Mouse (Mus musculus) CH12.LX (cell line): Measurements from ENCODE around the gene Crx. TPM values are rescaled to one million over a fixed set of nuclear protein-coding genes. Genes with fewer than 3 reads are reported as not detected.

ENCODE experiments used
- DNase-seq: peaks from one replicate; pipeline ENCODE4 v3.0.0-alpha.2; 2013; ENCODE audit errors: extremely low read depth
- H3K27ac ChIP-seq: 2 replicates; pipeline ENCODE4 v1.5.1; 2012; ENCODE audit warnings: low read depth, mild to moderate bottlenecking, control low read depth, moderate library complexity; ENCODE audit not compliant: insufficient read depth
- H3K27me3 ChIP-seq: replicated peaks from 2 replicates; pipeline ENCODE3; 2012; ENCODE audit warnings: inconsistent platforms
- H3K36me3 ChIP-seq, 2 experiments: replicated peaks in 1 of 2; 2 replicates each; pipeline versions ENCODE3 to v1.6.1; 2012; ENCODE audit warnings: inconsistent platforms in 1 of 2, low read length in 1 of 2, mild to moderate bottlenecking in 1 of 2, mixed read lengths in 1 of 2, moderate library complexity in 1 of 2; ENCODE audit not compliant: control insufficient read depth in 1 of 2, insufficient read depth in 1 of 2
- H3K4me1 ChIP-seq, 2 experiments: 2 replicates each; pipeline ENCODE4 v1.6.1; 2012; ENCODE audit warnings: inconsistent platforms in 1 of 2, moderate library complexity in 1 of 2; ENCODE audit not compliant: insufficient read depth in 2 of 2, control insufficient read depth in 1 of 2
- H3K4me2 ChIP-seq: 2 replicates; pipeline ENCODE4 v1.6.1; 2012; ENCODE audit warnings: low read depth, mild to moderate bottlenecking, control low read depth; ENCODE audit not compliant: poor library complexity, insufficient read depth, severe bottlenecking
- H3K4me3 ChIP-seq, 3 experiments: fragments of 150-350 bp in 1 of 3; sonication (generic) in 1 of 3; replicated peaks in 1 of 3; 2 replicates each; pipeline versions ENCODE3 to v1.5.1; 2011 to 2012; ENCODE audit warnings: low read depth in 2 of 3, low read length in 2 of 3, mild to moderate bottlenecking in 2 of 3, moderate library complexity in 2 of 3, control low read depth in 1 of 3, improper control_type of control experiment in 1 of 3, inconsistent platforms in 1 of 3, mixed read lengths in 1 of 3; ENCODE audit not compliant: poor library complexity in 1 of 3
- H3K79me2 ChIP-seq: replicated peaks from 2 replicates; pipeline ENCODE4 v1.6.1; 2012; ENCODE audit warnings: mild to moderate bottlenecking, moderate library complexity; ENCODE audit not compliant: control insufficient read depth, poor library complexity, insufficient read depth, severe bottlenecking; ENCODE audit errors: extremely low read depth
- H3K9ac ChIP-seq: 2 replicates; pipeline ENCODE4 v1.6.1; 2012; ENCODE audit warnings: low read depth, mild to moderate bottlenecking, control low read depth, moderate library complexity; ENCODE audit not compliant: insufficient read depth
- H3K9me3 ChIP-seq: replicated peaks from 2 replicates; pipeline ENCODE3; 2012; ENCODE audit warnings: low read length, inconsistent platforms, mixed read lengths
- BHLHE40 ChIP-seq: IDR thresholded peaks from 2 replicates; pipeline ENCODE4 v1.6.1; 2011; ENCODE audit warnings: mild to moderate bottlenecking, low read depth, low read length, improper control_type of control experiment
- CHD1 ChIP-seq: IDR thresholded peaks from 2 replicates; pipeline ENCODE4 v1.6.1; 2012; ENCODE audit warnings: low read depth, low read length, improper control_type of control experiment, inconsistent platforms
- CHD2 ChIP-seq: IDR thresholded peaks from 2 replicates; pipeline ENCODE4 v1.6.1; 2011; ENCODE audit warnings: low read length, improper control_type of control experiment
- CTCF ChIP-seq, 2 experiments: IDR thresholded peaks in 1 of 2; conservative IDR thresholded peaks in 1 of 2; 2 replicates each; pipeline ENCODE4 v1.5.1; 2011 to 2012; ENCODE audit warnings: low read depth in 2 of 2, low read length in 2 of 2, improper control_type of control experiment in 1 of 2, inconsistent platforms in 1 of 2, mild to moderate bottlenecking in 1 of 2, moderate library complexity in 1 of 2
- E2F4 ChIP-seq: IDR thresholded peaks from 2 replicates; pipeline ENCODE4 v1.6.1; 2011; ENCODE audit warnings: low read depth, low read length, improper control_type of control experiment; ENCODE audit not compliant: insufficient replicate concordance
- ELF1 ChIP-seq: IDR thresholded peaks from 2 replicates; pipeline ENCODE4 v1.6.1; 2014; ENCODE audit warnings: low read depth, mild to moderate bottlenecking, inconsistent platforms, low read length, improper control_type of control experiment
- EP300 ChIP-seq: IDR thresholded peaks from 2 replicates; pipeline ENCODE4 v1.6.1; 2011; ENCODE audit warnings: low read length, improper control_type of control experiment
- ETS1 ChIP-seq: conservative IDR thresholded peaks from 2 replicates; pipeline ENCODE4 v1.6.1; 2012; ENCODE audit warnings: low read depth, mild to moderate bottlenecking, inconsistent platforms, low read length, improper control_type of control experiment, moderate library complexity
- GABPA ChIP-seq: IDR thresholded peaks from 2 replicates; pipeline ENCODE4 v1.6.1; 2012; ENCODE audit warnings: low read depth, low read length, improper control_type of control experiment, inconsistent platforms; ENCODE audit not compliant: insufficient replicate concordance
- HCFC1 ChIP-seq: IDR thresholded peaks from 2 replicates; pipeline ENCODE4 v1.6.1; 2012; ENCODE audit warnings: low read depth, mild to moderate bottlenecking, inconsistent platforms, low read length, improper control_type of control experiment
- IRF4 ChIP-seq: IDR thresholded peaks from 2 replicates; pipeline ENCODE4 v1.6.1; 2014; ENCODE audit warnings: low read depth, mild to moderate bottlenecking, inconsistent platforms, low read length, improper control_type of control experiment
- JUN ChIP-seq: IDR thresholded peaks from 2 replicates; pipeline ENCODE4 v1.6.1; 2011; ENCODE audit warnings: low read depth, mild to moderate bottlenecking, low read length, improper control_type of control experiment, moderate library complexity; ENCODE audit not compliant: insufficient read depth
- JUND ChIP-seq: conservative IDR thresholded peaks from 2 replicates; pipeline ENCODE4 v1.6.1; 2011; ENCODE audit warnings: low read depth, low read length, improper control_type of control experiment
- KAT2A ChIP-seq: IDR thresholded peaks from 2 replicates; pipeline ENCODE4 v1.6.1; 2012; ENCODE audit warnings: low read length, improper control_type of control experiment, inconsistent platforms; ENCODE audit not compliant: insufficient replicate concordance
- MAX ChIP-seq: IDR thresholded peaks from 2 replicates; pipeline ENCODE4 v1.6.1; 2011; ENCODE audit warnings: low read length, improper control_type of control experiment
- MAZ ChIP-seq: IDR thresholded peaks from 2 replicates; pipeline ENCODE4 v1.6.1; 2012; ENCODE audit warnings: low read depth, mild to moderate bottlenecking, inconsistent platforms, low read length, improper control_type of control experiment, moderate library complexity
- MEF2A ChIP-seq: IDR thresholded peaks from 2 replicates; pipeline ENCODE4 v1.6.1; 2014; ENCODE audit warnings: low read depth, mild to moderate bottlenecking, inconsistent platforms, low read length, improper control_type of control experiment, borderline replicate concordance
- MXI1 ChIP-seq: IDR thresholded peaks from 2 replicates; pipeline ENCODE4 v1.6.1; 2011; ENCODE audit warnings: mild to moderate bottlenecking, low read depth, low read length, improper control_type of control experiment
- MYC ChIP-seq: IDR thresholded peaks from 2 replicates; pipeline ENCODE4 v1.6.1; 2011; ENCODE audit warnings: low read depth, mild to moderate bottlenecking, improper control_type of control experiment, low read length
- NELFE ChIP-seq: IDR thresholded peaks from 2 replicates; pipeline ENCODE4 v1.6.1; 2011; ENCODE audit warnings: low read depth, low read length, improper control_type of control experiment
- NRF1 ChIP-seq: IDR thresholded peaks from 2 replicates; pipeline ENCODE4 v1.6.1; 2014; ENCODE audit warnings: low read depth, mild to moderate bottlenecking, inconsistent platforms, low read length, improper control_type of control experiment, moderate library complexity
- PAX5 ChIP-seq: IDR thresholded peaks from 2 replicates; pipeline ENCODE4 v1.6.1; 2012; ENCODE audit warnings: low read length, inconsistent platforms, mixed read lengths
- POLR2AphosphoS2 ChIP-seq: IDR thresholded peaks from 2 replicates; pipeline ENCODE4 v1.6.1; 2011; ENCODE audit warnings: low read depth, low read length, improper control_type of control experiment
- RAD21 ChIP-seq: IDR thresholded peaks from 2 replicates; pipeline ENCODE4 v1.6.1; 2011; ENCODE audit warnings: low read depth, mild to moderate bottlenecking, low read length, improper control_type of control experiment, moderate library complexity
- RCOR1 ChIP-seq: conservative IDR thresholded peaks from 2 replicates; pipeline ENCODE4 v1.6.1; 2012; ENCODE audit warnings: low read depth, mild to moderate bottlenecking, inconsistent platforms, low read length, improper control_type of control experiment
- SIN3A ChIP-seq: IDR thresholded peaks from 2 replicates; pipeline ENCODE4 v1.6.1; 2012; ENCODE audit warnings: low read length, improper control_type of control experiment, inconsistent platforms
- SMC3 ChIP-seq: IDR thresholded peaks from 2 replicates; pipeline ENCODE4 v1.6.1; 2011; ENCODE audit warnings: low read depth, low read length, improper control_type of control experiment
- TBP ChIP-seq: conservative IDR thresholded peaks from 2 replicates; pipeline ENCODE4 v1.6.1; 2011; ENCODE audit warnings: low read depth, low read length, improper control_type of control experiment
- TCF12 ChIP-seq: IDR thresholded peaks from 2 replicates; pipeline ENCODE4 v1.6.1; 2014; ENCODE audit warnings: low read depth, mild to moderate bottlenecking, inconsistent platforms, low read length, improper control_type of control experiment
- USF1 ChIP-seq: IDR thresholded peaks from 2 replicates; pipeline ENCODE4 v1.6.1; 2014; ENCODE audit warnings: low read depth, mild to moderate bottlenecking, inconsistent platforms, low read length, improper control_type of control experiment
- USF2 ChIP-seq: conservative IDR thresholded peaks from 2 replicates; pipeline ENCODE4 v1.6.1; 2011; ENCODE audit warnings: low read depth, low read length, improper control_type of control experiment
- ZC3H11A ChIP-seq: IDR thresholded peaks from 2 replicates; pipeline ENCODE4 v1.6.1; 2012; ENCODE audit warnings: low read depth, mild to moderate bottlenecking, inconsistent platforms, low read length, improper control_type of control experiment
- ZKSCAN1 ChIP-seq: IDR thresholded peaks from 2 replicates; pipeline ENCODE4 v1.6.1; 2012; ENCODE audit warnings: low read depth, inconsistent platforms, low read length, improper control_type of control experiment, borderline replicate concordance
- ZNF384 ChIP-seq: IDR thresholded peaks from 2 replicates; pipeline ENCODE4 v1.6.1; 2012; ENCODE audit warnings: low read depth, low read length, improper control_type of control experiment, inconsistent platforms
- dilution Hi-C: fragments of 300-500 bp; cut with MboI; formaldehyde crosslinking; loops from 2 replicates; pipeline ENCODE4 v1.14.3; 2020; ENCODE audit warnings: low sequenced_read_pairs; ENCODE audit not compliant: extremely low pct_unique_long_range_greater_than_20kb, extremely low pct_ligation_motif_present
- in situ Hi-C: fragments of 300-500 bp; cut with MboI; formaldehyde crosslinking; loops from 3 replicates; pipeline ENCODE4 v1.14.3; 2019; ENCODE audit warnings: low sequenced_read_pairs, low pct_ligation_motif_present, low pct_unique_long_range_greater_than_20kb, mixed read lengths
- polyA plus RNA-seq: library from polyadenylated mRNA; unstranded; fragments of >175 nt; gene quantifications from 2 replicates; pipeline ENCODE4 v1.2.1, GENCODE M21; 2012; ENCODE audit warnings: low read depth; ENCODE audit not compliant: insufficient read length
- total RNA-seq, 2 experiments: library from RNA; depleted of rRNA; stranded (reverse); fragments of 300-350 nt in 1 of 2; fragments of >200 nt in 1 of 2; gene quantifications; 2 replicates each; pipeline ENCODE4 v1.2.3; 2012 to 2014

Gene Crx
- total and polyA plus RNA-seq, 3 experiments, result not detected

GRCm38 (mm10) chr7:15922220-15922773 lies 42.5 kb upstream of the Crx start, which contains the start of gene Selenow (continued):
- TF ChIP-seq IRF4, result no peak

- Histone ChIP-seq H3K9ac (peak overlapping the region; percentile 88), H3K79me2 (peaks cover 22% of the 10 kb centered on the region), H3K27ac (peak overlapping the region; percentile 69), H3K9me3 (no peaks in the 10 kb centered on the region), H3K4me3 (peak overlapping the region; percentile 81 to 84 (median 81)), H3K36me3 (peaks cover 30 to 37% of the 10 kb centered on the region in 2 experiments), H3K4me1 (peaks cover 16 to 26% of the 10 kb centered on the region in 2 experiments), H3K27me3 (peaks cover 11% of the 10 kb centered on the region), H3K4me2 (peak overlapping the region; percentile 86; the same call in 1 of the 2 replicates)
- DNase-seq, result peak; percentile 90
- TF ChIP-seq E2F4 (no peak), JUN (no peak), BHLHE40 (peak; percentile 96), GABPA (no peak), MAZ (peak; percentile 90), MAX (peak; percentile 96), ZNF384 (no peak), PAX5 (no peak), ETS1 (peak; percentile 86), MEF2A (peak; percentile 53; the same call in 1 of the 2 replicates), MXI1 (peak; percentile 93), RCOR1 (no peak), RAD21 (no peak), TCF12 (no peak; the same call in 1 of the 2 replicates), ELF1 (peak; percentile 4; the same call in 1 of the 2 replicates), CHD2 (peak; percentile 86), SMC3 (no peak), NRF1 (no peak), ZC3H11A (no peak), TBP (no peak), ZKSCAN1 (no peak), CTCF (conservative IDR thresholded peaks at IDR 0.05 in 1 of 2, IDR thresholded peaks at IDR 0.05 in 1 of 2; ENCODE audit: low read depth in 2 of 2, low read length in 2 of 2) (no peak), POLR2AphosphoS2 (no peak), USF2 (peak; percentile 93), IRF4 (peak; percentile 94), JUND (no peak; the same call in 1 of the 2 replicates), MYC (no peak), EP300 (peak; percentile 68), KAT2A (0 out of 2 replicates have a peak, but pooled peaks have one; percentile 48), HCFC1 (no peak), CHD1 (no peak), SIN3A (peak; percentile 89), USF1 (peak; percentile 93), NELFE (no peak)
- in situ Hi-C loops (no loop called here), dilution Hi-C loops (no loop called here)
Measured at GRCm38 (mm10) chr7:15921796-15922195, 42.0 kb upstream of the Crx start.
